Mouse (Mus musculus): ENCODE measurements at regions not wholly inside any gene's neighbourhood (a gene's known extent, or its start where the extent isn't known, plus 50 kb on each side); places are given as distances from the start of the nearest gene placed in this dataset.

DNA sequence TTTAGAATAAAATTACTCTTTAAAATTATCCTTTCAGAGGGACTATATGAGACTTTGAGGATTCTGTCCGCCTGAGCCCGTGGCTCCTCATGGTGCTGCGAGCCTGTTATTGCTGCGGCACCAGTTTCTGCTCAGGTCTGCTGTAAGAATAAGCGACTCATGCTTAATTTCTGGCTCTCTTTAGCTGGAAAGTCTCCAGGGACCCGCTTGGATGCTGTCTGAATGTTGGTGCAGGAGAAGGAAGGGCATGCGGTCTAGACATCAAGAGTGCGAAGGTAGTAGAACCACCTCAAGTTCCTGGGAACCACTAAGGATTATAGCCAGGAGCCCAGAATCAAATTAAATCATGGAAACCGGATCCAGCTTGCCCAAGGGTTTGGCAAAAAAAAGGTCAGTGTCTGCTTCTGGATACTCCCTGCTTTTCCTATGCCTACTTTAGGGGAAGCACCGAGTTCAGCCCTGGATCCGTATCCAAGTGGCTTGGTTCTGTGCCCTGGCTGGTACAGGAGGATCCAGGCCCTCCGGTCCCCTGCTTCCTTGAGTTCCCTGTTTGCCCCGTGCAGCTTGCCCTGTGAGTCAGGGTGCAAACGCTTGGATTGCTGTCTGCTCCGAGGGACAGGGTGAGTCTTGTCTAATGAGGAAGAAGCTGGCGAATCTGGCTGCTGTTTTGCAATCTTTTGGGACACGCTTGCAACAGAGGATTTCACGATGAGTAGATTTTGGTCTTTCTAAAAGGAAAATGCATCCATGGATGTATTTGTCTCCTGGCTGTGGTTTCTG is 138.2 kb upstream of the Prickle1 start:
- Histone ChIP-seq H3K9me3 (ENCODE audit: low read length) (no peaks in the 10 kb centered on the region), H3K4me1 (replicated peaks; ENCODE audit: low read depth, low read length) (no peaks in the 10 kb centered on the region), H3K36me3 (ENCODE audit: insufficient read depth, low read length) (no peaks in the 10 kb centered on the region), H3K27me3 (ENCODE audit: insufficient read depth, low read length) (no peaks in the 10 kb centered on the region), H3K4me3 (replicated peaks; ENCODE audit: low read length) (no peak overlapping the region)
- TF ChIP-seq POU5F1 (IDR thresholded peaks at IDR 0.05; ENCODE audit: borderline replicate concordance, low read length) (no peak), CTCF (conservative IDR thresholded peaks at IDR 0.05; ENCODE audit: low read length) (no peak), NANOG (IDR thresholded peaks at IDR 0.05; ENCODE audit: borderline replicate concordance, low read length) (no peak)

DNA sequence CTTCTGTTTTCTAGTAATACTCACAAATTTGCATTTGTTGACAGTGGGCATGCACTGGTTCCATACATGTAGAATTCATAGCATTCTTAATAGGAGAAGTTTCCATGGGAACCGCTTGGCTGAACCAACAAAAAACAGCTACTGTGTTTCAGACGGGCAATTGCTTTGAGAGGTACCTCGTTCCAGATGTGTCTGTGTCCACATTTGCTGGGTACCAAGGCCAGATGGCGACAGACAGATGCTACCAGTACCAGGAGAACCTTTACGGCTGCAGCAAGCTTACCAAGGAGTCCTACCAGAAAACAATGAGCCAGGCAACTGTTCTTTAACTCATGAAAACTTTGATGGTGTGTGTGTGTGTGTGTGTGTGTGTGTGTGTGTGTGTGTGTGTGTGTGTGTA is 137.1 kb upstream of the Prickle1 start:
- H3K9me3 ChIP-seq (ENCODE audit: low read length): no peaks in the 10 kb centered on the region
- no peaks in the 10 kb centered on the region for H3K27me3 ChIP-seq (ENCODE audit: insufficient read depth, low read length)
- H3K4me3 ChIP-seq (replicated peaks; ENCODE audit: low read length): no peak overlapping the region
- no peak for TF ChIP-seq CTCF (conservative IDR thresholded peaks at IDR 0.05; ENCODE audit: low read length)
- no peak for TF ChIP-seq POU5F1 (IDR thresholded peaks at IDR 0.05; ENCODE audit: borderline replicate concordance, low read length)
- TF ChIP-seq NANOG (IDR thresholded peaks at IDR 0.05; ENCODE audit: borderline replicate concordance, low read length): no peak
- H3K4me1 ChIP-seq (replicated peaks; ENCODE audit: low read depth, low read length): no peaks in the 10 kb centered on the region
- no peaks in the 10 kb centered on the region for H3K36me3 ChIP-seq (ENCODE audit: insufficient read depth, low read length)

DNA sequence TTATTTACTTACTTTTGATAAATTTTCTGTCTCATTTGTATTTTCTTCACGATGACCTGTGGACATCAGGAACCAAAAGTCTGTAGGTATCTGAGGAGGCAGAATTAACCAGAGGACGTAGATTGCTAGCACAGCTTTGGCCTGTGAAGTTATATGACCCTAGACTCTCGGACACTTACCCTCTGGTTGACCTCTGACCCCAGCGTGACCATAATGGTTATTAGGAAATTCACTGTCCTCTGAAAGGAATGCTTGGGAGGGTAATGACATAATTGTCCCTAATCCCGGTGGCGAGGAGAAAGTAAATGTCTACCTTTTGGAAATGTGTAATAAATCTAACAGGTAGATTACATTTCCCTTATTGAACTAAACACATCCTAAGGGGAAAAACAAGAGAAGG is 135.5 kb upstream of the Prickle1 start:
- Histone ChIP-seq H3K4me3 (replicated peaks; ENCODE audit: low read length) (no peak overlapping the region), H3K27me3 (ENCODE audit: insufficient read depth, low read length) (no peaks in the 10 kb centered on the region), H3K4me1 (replicated peaks; ENCODE audit: low read depth, low read length) (no peaks in the 10 kb centered on the region), H3K9me3 (ENCODE audit: low read length) (peaks cover 2% of the 10 kb centered on the region; the same call in 1 of the 2 replicates), H3K36me3 (ENCODE audit: insufficient read depth, low read length) (no peaks in the 10 kb centered on the region)
- TF ChIP-seq CTCF (conservative IDR thresholded peaks at IDR 0.05; ENCODE audit: low read length): no peak

DNA sequence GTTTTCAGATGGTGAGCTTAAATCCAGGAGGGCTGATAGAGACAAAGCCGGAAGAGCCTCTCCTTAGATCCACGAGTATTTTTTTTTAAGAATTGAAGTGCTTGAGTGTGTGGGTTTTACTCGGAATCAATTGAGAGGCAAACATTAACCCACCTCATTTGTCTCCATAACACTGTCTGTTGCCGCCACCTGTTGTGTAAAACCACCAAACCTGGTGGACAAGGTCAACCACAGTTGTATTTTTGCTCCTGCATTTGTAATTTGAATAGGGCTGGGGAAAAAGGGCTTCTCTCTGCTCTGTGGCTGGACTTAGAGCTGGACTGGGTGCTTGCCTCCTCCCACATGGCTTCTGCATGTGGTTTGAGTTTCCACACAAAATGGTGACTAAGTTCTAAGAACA is 119.8 kb upstream of the Prickle1 start:
- Histone ChIP-seq H3K36me3 (ENCODE audit: insufficient read depth, low read length) (no peaks in the 10 kb centered on the region), H3K9me3 (ENCODE audit: low read length) (no peaks in the 10 kb centered on the region), H3K4me3 (replicated peaks; ENCODE audit: low read length) (no peak overlapping the region), H3K27me3 (ENCODE audit: insufficient read depth, low read length) (no peaks in the 10 kb centered on the region), H3K4me1 (replicated peaks; ENCODE audit: low read depth, low read length) (no peaks in the 10 kb centered on the region)
- no peak for TF ChIP-seq POU5F1 (IDR thresholded peaks at IDR 0.05; ENCODE audit: borderline replicate concordance, low read length)
- no peak for TF ChIP-seq CTCF (conservative IDR thresholded peaks at IDR 0.05; ENCODE audit: low read length)
- no peak for TF ChIP-seq NANOG (IDR thresholded peaks at IDR 0.05; ENCODE audit: borderline replicate concordance, low read length)

DNA sequence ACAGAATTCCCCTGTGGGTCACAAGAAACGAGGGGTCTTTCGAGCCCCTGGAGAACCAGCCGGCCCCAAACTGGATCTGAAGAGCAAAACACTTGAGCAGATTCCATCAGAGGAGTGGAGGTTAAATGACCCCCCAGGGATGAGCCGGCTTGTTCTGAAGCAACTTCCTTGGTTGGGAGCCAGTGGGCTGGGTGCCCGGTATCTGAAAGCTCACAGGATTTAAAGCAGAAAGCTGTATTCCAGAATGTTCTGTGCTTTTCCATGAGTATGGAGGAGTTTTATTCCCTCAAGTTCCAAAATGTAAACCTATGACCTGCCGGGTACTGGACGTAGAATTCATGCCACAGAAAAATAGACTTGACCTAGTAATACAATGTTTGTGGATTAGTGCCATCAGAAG is 117.7 kb upstream of the Prickle1 start:
- TF ChIP-seq POU5F1 (IDR thresholded peaks at IDR 0.05; ENCODE audit: borderline replicate concordance, low read length) (no peak), CTCF (conservative IDR thresholded peaks at IDR 0.05; ENCODE audit: low read length) (no peak), NANOG (IDR thresholded peaks at IDR 0.05; ENCODE audit: borderline replicate concordance, low read length) (no peak)
- Histone ChIP-seq H3K4me1 (replicated peaks; ENCODE audit: low read depth, low read length) (no peaks in the 10 kb centered on the region), H3K36me3 (ENCODE audit: insufficient read depth, low read length) (no peaks in the 10 kb centered on the region), H3K9me3 (ENCODE audit: low read length) (0 out of 2 replicates have a peak, but pooled peaks cover 5% of the 10 kb centered on the region), H3K27me3 (ENCODE audit: insufficient read depth, low read length) (no peaks in the 10 kb centered on the region), H3K4me3 (replicated peaks; ENCODE audit: low read length) (no peak overlapping the region)

DNA sequence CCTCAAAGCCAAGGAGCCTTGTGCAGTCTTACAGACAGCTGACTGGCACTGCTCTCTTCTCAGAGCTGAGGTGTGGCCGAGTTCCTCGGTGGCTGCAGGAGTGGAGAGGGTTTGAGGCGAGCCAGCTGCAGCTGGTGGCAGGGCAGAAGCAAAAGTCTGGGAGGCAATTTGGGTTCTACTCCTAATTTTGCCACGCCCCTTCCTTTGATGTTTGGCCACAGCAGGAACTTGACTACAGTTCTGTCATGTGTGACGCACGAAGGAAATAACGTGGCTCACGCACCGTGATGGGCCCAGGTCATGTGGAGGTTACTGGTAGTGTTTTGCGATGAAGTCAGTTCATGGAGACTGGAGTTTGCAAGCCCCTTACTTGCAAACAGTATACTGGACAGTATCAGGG is 116.9 kb upstream of the Prickle1 start:
- no peaks in the 10 kb centered on the region for H3K27me3 ChIP-seq (ENCODE audit: insufficient read depth, low read length)
- H3K4me1 ChIP-seq (replicated peaks; ENCODE audit: low read depth, low read length): no peaks in the 10 kb centered on the region
- 0 out of 2 replicates have a peak, but pooled peaks cover 5% of the 10 kb centered on the region for H3K9me3 ChIP-seq (ENCODE audit: low read length)
- H3K36me3 ChIP-seq (ENCODE audit: insufficient read depth, low read length): no peaks in the 10 kb centered on the region
- TF ChIP-seq CTCF (conservative IDR thresholded peaks at IDR 0.05; ENCODE audit: low read length) (no peak), NANOG (IDR thresholded peaks at IDR 0.05; ENCODE audit: borderline replicate concordance, low read length) (no peak), POU5F1 (IDR thresholded peaks at IDR 0.05; ENCODE audit: borderline replicate concordance, low read length) (no peak)
- H3K4me3 ChIP-seq (replicated peaks; ENCODE audit: low read length): no peak overlapping the region

DNA sequence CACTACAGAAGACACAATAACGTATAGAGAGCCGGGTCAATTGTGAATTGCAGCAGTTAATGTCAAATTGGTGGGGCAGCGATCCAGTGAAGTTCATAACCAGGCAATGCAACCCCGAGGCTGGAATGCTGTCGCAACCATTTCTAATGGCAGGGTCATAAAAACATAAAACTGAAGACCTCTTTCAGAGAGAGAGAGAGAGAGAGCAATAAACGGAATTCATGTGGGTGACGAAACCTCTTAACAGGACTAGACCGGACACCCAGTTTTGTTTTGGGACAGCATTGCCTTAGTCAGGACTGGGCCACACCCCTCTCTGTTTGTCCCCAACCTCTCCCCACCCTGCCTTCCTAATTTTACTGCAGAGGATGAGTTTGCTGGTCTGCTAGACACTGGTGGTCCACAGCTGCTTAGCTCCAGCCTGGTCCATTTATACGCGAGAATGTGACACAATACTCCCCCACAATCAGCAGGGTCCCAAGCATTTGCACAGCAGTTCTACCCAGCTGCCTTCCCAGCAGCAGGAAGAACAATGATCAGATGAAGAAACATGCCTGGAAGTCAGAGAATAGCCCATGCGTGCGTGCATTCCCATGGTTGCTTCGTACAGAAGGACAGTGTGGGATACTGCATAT is 115.6 kb upstream of the Prickle1 start:
- no peaks in the 10 kb centered on the region for H3K27me3 ChIP-seq (ENCODE audit: insufficient read depth, low read length)
- H3K9me3 ChIP-seq (ENCODE audit: low read length): 0 out of 2 replicates have a peak, but pooled peaks cover 5% of the 10 kb centered on the region
- no peak overlapping the region for H3K4me3 ChIP-seq (replicated peaks; ENCODE audit: low read length)
- TF ChIP-seq POU5F1 (IDR thresholded peaks at IDR 0.05; ENCODE audit: borderline replicate concordance, low read length): no peak
- H3K4me1 ChIP-seq (replicated peaks; ENCODE audit: low read depth, low read length): no peaks in the 10 kb centered on the region
- no peaks in the 10 kb centered on the region for H3K36me3 ChIP-seq (ENCODE audit: insufficient read depth, low read length)

DNA sequence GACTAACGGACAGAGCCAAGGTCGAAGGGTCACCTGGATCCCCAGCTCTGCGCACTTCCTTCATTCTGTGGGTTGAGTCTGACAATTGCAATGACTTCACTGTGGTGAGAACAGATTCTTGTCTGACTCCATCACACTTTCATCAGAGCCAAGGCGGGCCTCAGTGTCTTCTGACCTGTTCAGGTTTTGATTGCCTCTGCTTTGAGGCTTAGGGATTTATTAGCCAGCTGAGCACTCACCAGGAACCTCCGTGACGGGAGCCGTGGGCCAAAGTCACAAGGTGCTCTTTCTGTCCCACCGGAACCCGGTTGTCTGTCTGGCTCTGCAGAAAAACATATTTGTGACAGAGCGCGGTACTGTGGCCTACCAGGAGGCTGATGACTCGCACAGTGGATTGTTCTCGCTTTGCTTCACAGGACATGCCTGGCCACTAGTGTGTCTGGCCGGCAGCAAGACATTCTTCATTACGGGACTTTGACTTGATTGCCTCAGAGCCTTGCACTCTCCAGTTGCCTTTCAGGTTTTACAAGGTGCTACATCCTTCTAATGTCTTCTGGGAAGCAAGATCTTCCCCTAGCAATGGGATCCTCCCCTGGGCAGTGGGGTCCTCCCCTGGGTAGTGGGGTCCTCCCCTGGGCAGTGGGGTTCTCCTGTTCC is 114.9 kb upstream of the Prickle1 start:
- H3K9me3 ChIP-seq (ENCODE audit: low read length): 0 out of 2 replicates have a peak, but pooled peaks cover 5% of the 10 kb centered on the region
- H3K4me1 ChIP-seq (replicated peaks; ENCODE audit: low read depth, low read length): no peaks in the 10 kb centered on the region
- no peaks in the 10 kb centered on the region for H3K36me3 ChIP-seq (ENCODE audit: insufficient read depth, low read length)
- TF ChIP-seq NANOG (IDR thresholded peaks at IDR 0.05; ENCODE audit: borderline replicate concordance, low read length): no peak
- TF ChIP-seq POU5F1 (IDR thresholded peaks at IDR 0.05; ENCODE audit: borderline replicate concordance, low read length): no peak
- no peak for TF ChIP-seq CTCF (conservative IDR thresholded peaks at IDR 0.05; ENCODE audit: low read length)
- H3K27me3 ChIP-seq (ENCODE audit: insufficient read depth, low read length): no peaks in the 10 kb centered on the region
- no peak overlapping the region for H3K4me3 ChIP-seq (replicated peaks; ENCODE audit: low read length)

All from E14TG2a.4 (cell line).